Comparison of ENCODE assay signal across 21 mouse cellular contexts in genomic region chr10:112795473-112795872, GRCm38 (mm10).
DNase-seq lines count a peak whose midpoint lies in the region; ATAC-seq and TF ChIP-seq lines count a peak whose summit lies in the region.
"Had no signal": no experiment of that assay in that cellular context is flagged by ENCODE, and none has a peak within 500 bp of the region (broad histone marks: within the 10 kb centered on the region; RNA-seq: fewer than 3 reads in every experiment).

No protein-coding gene starts in this region.

- TF ChIP-seq EP300 in heart, adult 2 months (IDR thresholded peaks at IDR 0.05; ENCODE audit: insufficient read depth, low read depth, low read length) = no peak

- TF ChIP-seq CTCF in heart, adult 2 months (IDR thresholded peaks at IDR 0.05) = no peak
- TF ChIP-seq CTCF in hindbrain, postnatal 0 days (IDR thresholded peaks at IDR 0.05; ENCODE audit: low read depth) = peak; percentile 26; the same call in 1 of the 2 replicates

- no peak overlapping the region for H3K4me2 ChIP-seq in midbrain, embryonic 12.5 days (replicated peaks)
- no peak overlapping the region for H3K4me2 ChIP-seq in midbrain, embryonic 13.5 days (replicated peaks)
- no peak overlapping the region for H3K4me2 ChIP-seq in forebrain, embryonic 13.5 days
- no peak overlapping the region for H3K4me2 ChIP-seq in hindbrain, postnatal 0 days (ENCODE audit: low read depth, low read length)
- H3K4me2 ChIP-seq: heart, embryonic 15.5 days; intestine, embryonic 15.5 days; limb, embryonic 13.5 days; lung, embryonic 15.5 days; neural tube, embryonic 12.5 days had no signal

- TF ChIP-seq POLR2A in heart, adult 2 months (IDR thresholded peaks at IDR 0.05; ENCODE audit: insufficient read depth, low read depth, low read length) = no peak

- H3K4me1 ChIP-seq in heart, adult 2 months (ENCODE audit: control insufficient read depth, insufficient read depth, low read length) = no peaks in the 10 kb centered on the region
- peaks cover 6% of the 10 kb centered on the region for H3K4me1 ChIP-seq in midbrain, embryonic 12.5 days
- peaks cover 12% of the 10 kb centered on the region for H3K4me1 ChIP-seq in midbrain, embryonic 13.5 days (replicated peaks)
- H3K4me1 ChIP-seq in forebrain, embryonic 13.5 days = no peaks in the 10 kb centered on the region
- H3K4me1 ChIP-seq in hindbrain, postnatal 0 days (ENCODE audit: insufficient read depth, low read length) = no peaks in the 10 kb centered on the region
- H3K4me1 ChIP-seq: heart, embryonic 15.5 days; intestine, embryonic 15.5 days; limb, embryonic 13.5 days; lung, embryonic 15.5 days; neural tube, embryonic 12.5 days had no signal

- H3K36me3 ChIP-seq in heart, adult 2 months (ENCODE audit: control insufficient read depth, insufficient read depth, low read length) = no peaks in the 10 kb centered on the region
- H3K36me3 ChIP-seq in midbrain, embryonic 12.5 days = no peaks in the 10 kb centered on the region
- H3K36me3 ChIP-seq in midbrain, embryonic 13.5 days = no peaks in the 10 kb centered on the region
- H3K36me3 ChIP-seq in forebrain, embryonic 13.5 days (ENCODE audit: poor library complexity, severe bottlenecking) = no peaks in the 10 kb centered on the region
- no peaks in the 10 kb centered on the region for H3K36me3 ChIP-seq in hindbrain, postnatal 0 days (ENCODE audit: insufficient read depth, low read length)
- H3K36me3 ChIP-seq: heart, embryonic 15.5 days; intestine, embryonic 15.5 days; limb, embryonic 13.5 days; lung, embryonic 15.5 days; neural tube, embryonic 12.5 days had no signal

- no peak overlapping the region for H3K4me3 ChIP-seq in heart, adult 2 months
- no peak overlapping the region for H3K4me3 ChIP-seq in midbrain, embryonic 12.5 days
- no peak overlapping the region for H3K4me3 ChIP-seq in midbrain, embryonic 13.5 days (replicated peaks)
- H3K4me3 ChIP-seq in forebrain, embryonic 13.5 days = no peak overlapping the region
- no peak overlapping the region for H3K4me3 ChIP-seq in hindbrain, postnatal 0 days (ENCODE audit: low read length)
- H3K4me3 ChIP-seq: heart, embryonic 15.5 days; intestine, embryonic 15.5 days; limb, embryonic 13.5 days; lung, embryonic 15.5 days; neural tube, embryonic 12.5 days had no signal

- no peaks in the 10 kb centered on the region for H3K27me3 ChIP-seq in heart, adult 2 months (ENCODE audit: control insufficient read depth, insufficient read depth, low read length)
- no peaks in the 10 kb centered on the region for H3K27me3 ChIP-seq in midbrain, embryonic 12.5 days
- no peaks in the 10 kb centered on the region for H3K27me3 ChIP-seq in midbrain, embryonic 13.5 days
- no peaks in the 10 kb centered on the region for H3K27me3 ChIP-seq in forebrain, embryonic 13.5 days
- H3K27me3 ChIP-seq in hindbrain, postnatal 0 days (ENCODE audit: insufficient read depth, low read length) = no peaks in the 10 kb centered on the region
- H3K27me3 ChIP-seq: heart, embryonic 15.5 days; intestine, embryonic 15.5 days; limb, embryonic 13.5 days; lung, embryonic 15.5 days; neural tube, embryonic 12.5 days had no signal

- H3K79me2 ChIP-seq in heart, adult 2 months (replicated peaks; ENCODE audit: control insufficient read depth, insufficient read depth, low read length) = no peaks in the 10 kb centered on the region

- no peaks in the 10 kb centered on the region for H3K9me3 ChIP-seq in midbrain, embryonic 12.5 days
- no peaks in the 10 kb centered on the region for H3K9me3 ChIP-seq in midbrain, embryonic 13.5 days
- H3K9me3 ChIP-seq in forebrain, embryonic 13.5 days (replicated peaks) = no peaks in the 10 kb centered on the region
- no peaks in the 10 kb centered on the region for H3K9me3 ChIP-seq in hindbrain, postnatal 0 days (ENCODE audit: low read length)
- H3K9me3 ChIP-seq: heart, embryonic 15.5 days; intestine, embryonic 15.5 days; limb, embryonic 13.5 days; lung, embryonic 15.5 days; neural tube, embryonic 12.5 days had no signal

- ATAC-seq in midbrain, embryonic 12.5 days (ENCODE audit: low FRiP score, low read depth) = 0 out of 2 replicates have a peak, but pooled peaks have one; percentile 39
- ATAC-seq in midbrain, embryonic 13.5 days = no peak
- ATAC-seq in forebrain, embryonic 13.5 days = peak; percentile 51; the same call in 1 of the 2 replicates
- peak; percentile 75 for ATAC-seq in hindbrain, postnatal 0 days
- ATAC-seq: intestine, embryonic 15.5 days had no signal

- WGBS in heart, adult 2 months = 77% methylated on average over 1 of the region's 1 CpGs
- WGBS in midbrain, embryonic 12.5 days = 94% methylated on average over 1 of the region's 1 CpGs
- 80% methylated on average over 1 of the region's 1 CpGs for WGBS in midbrain, embryonic 13.5 days
- 85% methylated on average over 1 of the region's 1 CpGs for WGBS in forebrain, embryonic 13.5 days
- WGBS in hindbrain, postnatal 0 days = 83% methylated on average over 1 of the region's 1 CpGs

- no peak overlapping the region for H3K27ac ChIP-seq in heart, adult 2 months
- no peak overlapping the region for H3K27ac ChIP-seq in midbrain, embryonic 12.5 days (replicated peaks)
- H3K27ac ChIP-seq in midbrain, embryonic 13.5 days = no peak overlapping the region
- H3K27ac ChIP-seq in forebrain, embryonic 13.5 days = no peak overlapping the region
- no peak overlapping the region for H3K27ac ChIP-seq in hindbrain, postnatal 0 days
- H3K27ac ChIP-seq: heart, embryonic 15.5 days; intestine, embryonic 15.5 days; limb, embryonic 13.5 days; liver, embryonic 14.5 days; lung, embryonic 15.5 days; neural tube, embryonic 12.5 days had no signal

- peak; percentile 51 for DNase-seq in heart, adult 11 months
- DNase-seq in heart, adult 2 months = no peak
- peak; percentile 14 for DNase-seq in hindbrain, postnatal 0 days (ENCODE audit: low spot score)
- no peak for DNase-seq in kidney, adult 11 months
- DNase-seq: adrenal gland, postnatal 36 days; B cell, adult 2 months; cerebellum, adult 18-20 months; cerebellum, postnatal 25 days; heart, postnatal 4 days; kidney, postnatal 4 days; lung, postnatal 4 days; thymus, postnatal 25 days had no signal

- intact Hi-C loops in heart, adult 2 months (cut with DNase I) = no loop called here

- H3K9ac ChIP-seq in heart, adult 2 months (ENCODE audit: low read depth, low read length) = no peak overlapping the region
- no peak overlapping the region for H3K9ac ChIP-seq in midbrain, embryonic 12.5 days (replicated peaks)
- no peak overlapping the region for H3K9ac ChIP-seq in midbrain, embryonic 13.5 days (replicated peaks)
- no peak overlapping the region for H3K9ac ChIP-seq in forebrain, embryonic 13.5 days
- H3K9ac ChIP-seq in hindbrain, postnatal 0 days (replicated peaks; ENCODE audit: low read length) = no peak overlapping the region
- H3K9ac ChIP-seq: heart, embryonic 15.5 days; intestine, embryonic 15.5 days; limb, embryonic 13.5 days; liver, embryonic 14.5 days; lung, embryonic 15.5 days; neural tube, embryonic 12.5 days had no signal

Comparison
In these comparisons a context has a peak if more than half of its experiments do, and no peak if none do; other contexts are left out.
1. DNase-seq: peak in heart, adult 11 months (single experiment) and hindbrain, postnatal 0 days (single experiment); none in heart, adult 2 months (0 of 2) and kidney, adult 11 months (single experiment).